Mouse (Mus musculus): ENCODE results near the gene Serpina3g.

Serpina3g gene

GRCm38 (mm10) chr12:104279056-104279435 lies 43.0 kb downstream of the Serpina3g start:
- no peak for DNase-seq (ENCODE audit: low read depth in 2 of 2, low spot score in 2 of 2)

GRCm38 (mm10) chr12:104283380-104283779 lies 47.3 kb downstream of the Serpina3g start:
- DNase-seq (ENCODE audit: low read depth in 2 of 2, low spot score in 2 of 2) = no peak

GRCm38 (mm10) chr12:104288336-104288735 lies 52.3 kb downstream of the Serpina3g start:
- no peak for DNase-seq (ENCODE audit: low read depth in 2 of 2, low spot score in 2 of 2)

- no peak for DNase-seq (ENCODE audit: low read depth in 2 of 2, low spot score in 2 of 2)
These were observed 53.8 kb downstream of the Serpina3g start for GRCm38 (mm10) chr12:104289872-104290271.

Measured in CD8-positive naive resting alpha-beta T cell, adult 2 months (primary cell).